Mouse (Mus musculus) erythroblast, embryonic 14.5 days (primary cell): ENCODE measurements around the gene Prr22. TPM values are rescaled to one million over a fixed set of nuclear protein-coding genes. Genes with fewer than 3 reads are reported as not detected.
A peak's percentile ranks its signal among the peaks of the same experiment; 100 is the strongest.

Source experiments
- H3K27me3 ChIP-seq: 2 replicates; pipeline ENCODE4 v1.6.1; 2012; ENCODE audit warnings: inconsistent platforms; ENCODE audit not compliant: control insufficient read depth
- H3K36me3 ChIP-seq: 2 replicates; pipeline ENCODE4 v1.6.1; 2012; ENCODE audit warnings: mild to moderate bottlenecking, inconsistent platforms; ENCODE audit not compliant: control insufficient read depth
- H3K4me1 ChIP-seq: 2 replicates; pipeline ENCODE4 v1.6.1; 2012; ENCODE audit warnings: inconsistent platforms; ENCODE audit not compliant: control insufficient read depth
- H3K4me3 ChIP-seq: replicated peaks from 2 replicates; pipeline ENCODE3; 2012; ENCODE audit warnings: moderate library complexity, mild to moderate bottlenecking, inconsistent platforms
- H3K9me3 ChIP-seq: 2 replicates; pipeline ENCODE4 v1.6.1; 2012; ENCODE audit warnings: low read length, inconsistent platforms, mixed read lengths; ENCODE audit not compliant: control insufficient read depth
- GATA1 ChIP-seq: IDR thresholded peaks from 2 replicates; pipeline ENCODE4 v1.6.1; 2012; ENCODE audit warnings: low read length, inconsistent platforms, mixed read lengths
- TAL1 ChIP-seq: IDR thresholded peaks from 3 replicates; pipeline ENCODE4 v1.6.1; 2012; ENCODE audit warnings: low read length, inconsistent platforms, mixed read lengths
- polyA plus RNA-seq: library from polyadenylated mRNA; stranded (reverse); fragments of >175 nt; gene quantifications from 2 replicates; pipeline ENCODE4 v1.2.3, GENCODE M21; 2012

Prr22 gene
- polyA plus RNA-seq, 1 experiment: 0.78 TPM

- Histone ChIP-seq H3K9me3 (peaks cover 12% of the 10 kb centered on the region), H3K4me1 (peaks cover 54% of the 10 kb centered on the region), H3K36me3 (peaks cover 46% of the 10 kb centered on the region), H3K4me3 (peak overlapping the region; percentile 100), H3K27me3 (no peaks in the 10 kb centered on the region)
- TF ChIP-seq GATA1 (no peak), TAL1 (no peak)
These were observed 4.6 kb upstream of the Prr22 start for GRCm38 (mm10) chr17:56765431-56765830.

GRCm38 (mm10) chr17:56766631-56767405 is 3.2 kb upstream of the Prr22 start:
- Histone ChIP-seq H3K27me3 (no peaks in the 10 kb centered on the region), H3K36me3 (peaks cover 60% of the 10 kb centered on the region), H3K9me3 (peaks cover 12% of the 10 kb centered on the region), H3K4me1 (peaks cover 40% of the 10 kb centered on the region), H3K4me3 (no peak overlapping the region)
- TF ChIP-seq TAL1 (no peak), GATA1 (no peak)

- H3K9me3 ChIP-seq: peaks cover 12% of the 10 kb centered on the region
- TF ChIP-seq TAL1: no peak
- TF ChIP-seq GATA1: no peak
- H3K4me1 ChIP-seq: peaks cover 35% of the 10 kb centered on the region
- no peak overlapping the region for H3K4me3 ChIP-seq
- H3K27me3 ChIP-seq: no peaks in the 10 kb centered on the region
- peaks cover 68% of the 10 kb centered on the region for H3K36me3 ChIP-seq
These were observed 2.4 kb upstream of the Prr22 start for GRCm38 (mm10) chr17:56767531-56768135.

- peaks cover 79% of the 10 kb centered on the region for H3K36me3 ChIP-seq
- H3K4me1 ChIP-seq: peaks cover 35% of the 10 kb centered on the region
- TF ChIP-seq TAL1: no peak
- TF ChIP-seq GATA1: no peak
- H3K4me3 ChIP-seq: no peak overlapping the region
- no peaks in the 10 kb centered on the region for H3K27me3 ChIP-seq
- H3K9me3 ChIP-seq: peaks cover 12% of the 10 kb centered on the region
These were observed 1.1 kb upstream of the Prr22 start for GRCm38 (mm10) chr17:56768941-56769340.

GRCm38 (mm10) chr17:56777568-56777967 is 7.5 kb downstream of the Prr22 start:
- TF ChIP-seq TAL1 (no peak), GATA1 (no peak)
- H3K4me1 ChIP-seq: peaks cover 21% of the 10 kb centered on the region
- peaks cover 16% of the 10 kb centered on the region for H3K9me3 ChIP-seq
- H3K27me3 ChIP-seq: peaks cover 3% of the 10 kb centered on the region; the same call in 1 of the 2 replicates
- H3K4me3 ChIP-seq: no peak overlapping the region
- peaks cover 92% of the 10 kb centered on the region for H3K36me3 ChIP-seq

- peaks cover 16% of the 10 kb centered on the region for H3K9me3 ChIP-seq
- peaks cover 95% of the 10 kb centered on the region for H3K36me3 ChIP-seq
- peaks cover 8% of the 10 kb centered on the region for H3K4me1 ChIP-seq
- TF ChIP-seq GATA1 (no peak), TAL1 (no peak)
- H3K27me3 ChIP-seq: peaks cover 3% of the 10 kb centered on the region; the same call in 1 of the 2 replicates
- H3K4me3 ChIP-seq: no peak overlapping the region
These were observed 8.8 kb downstream of the Prr22 start for GRCm38 (mm10) chr17:56778779-56779362.

- Histone ChIP-seq H3K4me3 (no peak overlapping the region), H3K4me1 (no peaks in the 10 kb centered on the region; the same call in 1 of the 2 replicates), H3K27me3 (peaks cover 3% of the 10 kb centered on the region; the same call in 1 of the 2 replicates), H3K9me3 (peaks cover 12% of the 10 kb centered on the region), H3K36me3 (peaks cover 99% of the 10 kb centered on the region)
- TF ChIP-seq TAL1 (no peak), GATA1 (no peak)
These were observed 10.4 kb downstream of the Prr22 start for GRCm38 (mm10) chr17:56780291-56780978.

- H3K9me3 ChIP-seq: no peaks in the 10 kb centered on the region
- H3K4me1 ChIP-seq: peaks cover 59% of the 10 kb centered on the region
- no peak overlapping the region for H3K4me3 ChIP-seq
- no peaks in the 10 kb centered on the region for H3K27me3 ChIP-seq
- H3K36me3 ChIP-seq: peaks cover 97% of the 10 kb centered on the region
- TF ChIP-seq TAL1 (no peak), GATA1 (no peak)
These were observed 18.8 kb downstream of the Prr22 start for GRCm38 (mm10) chr17:56788886-56789285.
